Mouse (Mus musculus) forebrain, embryonic 16.5 days (tissue): ENCODE results near the gene Tapbpl. TPM values are rescaled to one million over a fixed set of nuclear protein-coding genes. Genes with fewer than 3 reads are reported as not detected.

Source experiments
- ATAC-seq: fragments of 200-750 bp; cut with Nextera tagmentation; 2 replicates; pipeline ENCODE4 v1.8.0; 2017; ENCODE audit warnings: mild to moderate bottlenecking, moderate library complexity
- H3K27ac ChIP-seq: fragments of 300-500 bp; sonication (generic); 2 replicates; pipeline ENCODE4 v1.5.1; 2014; ENCODE audit warnings: low read length, control low read depth
- H3K27me3 ChIP-seq: fragments of 300-500 bp; sonication (generic); replicated peaks from 2 replicates; pipeline ENCODE4 v1.6.1; 2014; ENCODE audit warnings: low read length; ENCODE audit not compliant: control insufficient read depth, insufficient read depth
- H3K36me3 ChIP-seq: fragments of 300-500 bp; sonication (generic); 2 replicates; pipeline ENCODE4 v1.6.1; 2014; ENCODE audit not compliant: control insufficient read depth, insufficient read depth
- H3K4me1 ChIP-seq: fragments of 300-500 bp; sonication (generic); replicated peaks from 2 replicates; pipeline ENCODE4 v1.6.1; 2014; ENCODE audit warnings: low read length; ENCODE audit not compliant: control insufficient read depth, insufficient read depth
- H3K4me2 ChIP-seq: fragments of 300-500 bp; sonication (generic); 2 replicates; pipeline ENCODE4 v1.6.1; 2014; ENCODE audit warnings: mild to moderate bottlenecking, low read length, control low read depth
- H3K4me3 ChIP-seq: fragments of 300-500 bp; sonication (generic); replicated peaks from 2 replicates; pipeline ENCODE4 v1.5.1; 2014; ENCODE audit warnings: mild to moderate bottlenecking, low read length, control low read depth
- H3K9ac ChIP-seq: fragments of 300-500 bp; sonication (generic); replicated peaks from 2 replicates; pipeline ENCODE4 v1.6.1; 2014; ENCODE audit warnings: low read depth, low read length, control low read depth
- H3K9me3 ChIP-seq: fragments of 300-500 bp; sonication (generic); 2 replicates; pipeline ENCODE4 v1.6.1; 2016; ENCODE audit warnings: low read length; ENCODE audit not compliant: control insufficient read depth
- WGBS: fragments of 180-500 bp; shearing (Covaris S2); extraction: QIAGEN DNeasy Blood & Tissue Kit; methylation state at CpG from one replicate; pipeline ENCODE4 v1.1.7; 2014; 5-methylcytosine and 5-hydroxymethylcytosine counted together
- polyA plus RNA-seq: library from polyadenylated mRNA; unstranded; fragments of >200 nt; fragmentation: Nextera tagmentation; extraction: Ambion mirVana; gene quantifications from 2 replicates; pipeline ENCODE4 v1.2.1, GENCODE M21; 2015

The Tapbpl gene
- polyA plus RNA-seq, 1 experiment from 2014 or later: 4.5 TPM

- ATAC-seq: no peak
- H3K4me1 ChIP-seq: peaks cover 12% of the 10 kb centered on the region
- no peak overlapping the region for H3K9ac ChIP-seq
- no peaks in the 10 kb centered on the region for H3K9me3 ChIP-seq
- H3K4me3 ChIP-seq: no peak overlapping the region
- peaks cover 4% of the 10 kb centered on the region; the same call in 1 of the 2 replicates for H3K36me3 ChIP-seq
- H3K27ac ChIP-seq: no peak overlapping the region
- 44% methylated on average over 1 of the region's 1 CpGs for WGBS
- no peaks in the 10 kb centered on the region for H3K27me3 ChIP-seq
- H3K4me2 ChIP-seq: no peak overlapping the region
Observed at GRCm38 (mm10) chr6:125195541-125196075, 36.1 kb downstream of the Tapbpl start.

- Histone ChIP-seq H3K4me1 (peaks cover 17% of the 10 kb centered on the region), H3K9me3 (no peaks in the 10 kb centered on the region), H3K9ac (no peak overlapping the region), H3K27me3 (no peaks in the 10 kb centered on the region), H3K4me3 (no peak overlapping the region), H3K36me3 (peaks cover 7% of the 10 kb centered on the region; the same call in 1 of the 2 replicates), H3K4me2 (no peak overlapping the region), H3K27ac (no peak overlapping the region)
- whole genome bisulfite sequencing: 82% methylated on average over 7 of the region's 7 CpGs
- ATAC-seq: no peak
Observed at GRCm38 (mm10) chr6:125193390-125193789, 38.3 kb downstream of the Tapbpl start.

- H3K9ac ChIP-seq: peak overlapping the region; percentile 83
- H3K4me3 ChIP-seq: peak overlapping the region; percentile 89
- no peak overlapping the region for H3K27ac ChIP-seq
- H3K4me2 ChIP-seq: peak overlapping the region; percentile 95
- peaks cover 7% of the 10 kb centered on the region; the same call in 1 of the 2 replicates for H3K36me3 ChIP-seq
- H3K27me3 ChIP-seq: no peaks in the 10 kb centered on the region
- H3K9me3 ChIP-seq: no peaks in the 10 kb centered on the region
- ATAC-seq: no peak
- WGBS: 45% methylated on average over 5 of the region's 5 CpGs
- H3K4me1 ChIP-seq: peaks cover 17% of the 10 kb centered on the region
Observed at GRCm38 (mm10) chr6:125192841-125193240, 38.8 kb downstream of the Tapbpl start.

- WGBS: under 1% methylated on average over 34 of the region's 34 CpGs
- H3K36me3 ChIP-seq: peaks cover 9% of the 10 kb centered on the region; the same call in 1 of the 2 replicates
- peak overlapping the region; percentile 95 for H3K4me2 ChIP-seq
- peak overlapping the region; percentile 100 for H3K27ac ChIP-seq
- H3K9ac ChIP-seq: peak overlapping the region; percentile 83
- peak; percentile 91 for ATAC-seq
- H3K27me3 ChIP-seq: no peaks in the 10 kb centered on the region
- H3K4me3 ChIP-seq: peak overlapping the region; percentile 89
- peaks cover 17% of the 10 kb centered on the region for H3K4me1 ChIP-seq
- H3K9me3 ChIP-seq: no peaks in the 10 kb centered on the region
Observed at GRCm38 (mm10) chr6:125192016-125192714, 39.5 kb downstream of the Tapbpl start.

- H3K4me3 ChIP-seq: peak within 1 kb of the TSS; percentile 89
- ATAC-seq: peak; percentile 97
- H3K4me2 ChIP-seq: peak within 1 kb of the TSS; percentile 95
- WGBS: under 1% methylated on average over 54 of the region's 54 CpGs
- H3K27me3 ChIP-seq: no peaks in the 10 kb centered on the region
- H3K27ac ChIP-seq: peak within 1 kb of the TSS; percentile 100
- H3K36me3 ChIP-seq: peaks cover 11% of the 10 kb centered on the region; the same call in 1 of the 2 replicates
- H3K9me3 ChIP-seq: no peaks in the 10 kb centered on the region
- peaks cover 17% of the 10 kb centered on the region for H3K4me1 ChIP-seq
- H3K9ac ChIP-seq: peak within 1 kb of the TSS; percentile 83
Observed at GRCm38 (mm10) chr6:125191332-125192015, 40.2 kb downstream of the Tapbpl start, which contains the start of the genes Ncapd2 and Mrpl51. Gene Ncapd2, minus strand, starts transcription at chr6:125191701. Gene Mrpl51, plus strand, starts transcription at chr6:125191801.

GRCm38 (mm10) chr6:125190816-125191215, 40.8 kb downstream of the Tapbpl start:
- Histone ChIP-seq H3K9ac (peak overlapping the region; percentile 77), H3K4me2 (peak overlapping the region; percentile 65), H3K27me3 (no peaks in the 10 kb centered on the region), H3K36me3 (peaks cover 16% of the 10 kb centered on the region), H3K4me1 (peaks cover 17% of the 10 kb centered on the region), H3K27ac (peak overlapping the region; percentile 100), H3K4me3 (peak overlapping the region; percentile 89), H3K9me3 (no peaks in the 10 kb centered on the region)
- no peak for ATAC-seq

GRCm38 (mm10) chr6:125186203-125186602, 45.5 kb downstream of the Tapbpl start:
- ATAC-seq: no peak

GRCm38 (mm10) chr6:125182133-125182532, 49.5 kb downstream of the Tapbpl start:
- Histone ChIP-seq H3K4me2 (no peak overlapping the region), H3K36me3 (peaks cover 63% of the 10 kb centered on the region), H3K4me3 (no peak overlapping the region), H3K9me3 (no peaks in the 10 kb centered on the region), H3K27ac (no peak overlapping the region), H3K4me1 (no peaks in the 10 kb centered on the region), H3K27me3 (no peaks in the 10 kb centered on the region), H3K9ac (no peak overlapping the region)
- 65% methylated on average over 5 of the region's 5 CpGs for WGBS
- ATAC-seq: no peak

More at GRCm38 (mm10) chr6:125186203-125186602, 45.5 kb downstream of the Tapbpl start:
- Histone ChIP-seq H3K27ac (no peak overlapping the region), H3K27me3 (no peaks in the 10 kb centered on the region), H3K9ac (no peak overlapping the region), H3K4me1 (peaks cover 6% of the 10 kb centered on the region), H3K36me3 (peaks cover 38% of the 10 kb centered on the region), H3K4me3 (no peak overlapping the region), H3K9me3 (no peaks in the 10 kb centered on the region), H3K4me2 (no peak overlapping the region)
- 92% methylated on average over 10 of the region's 10 CpGs for WGBS

GRCm38 (mm10) chr6:125179601-125180000, 52.1 kb downstream of the Tapbpl start:
- Histone ChIP-seq H3K27me3 (no peaks in the 10 kb centered on the region), H3K4me3 (no peak overlapping the region), H3K4me2 (no peak overlapping the region), H3K9ac (no peak overlapping the region), H3K4me1 (no peaks in the 10 kb centered on the region), H3K9me3 (no peaks in the 10 kb centered on the region), H3K27ac (no peak overlapping the region), H3K36me3 (peaks cover 64% of the 10 kb centered on the region)
- 94% methylated on average over 7 of the region's 7 CpGs for WGBS
- no peak for ATAC-seq
